Mouse (Mus musculus): ENCODE data around the gene Mccc2. TPM values are rescaled to one million over a fixed set of nuclear protein-coding genes. Genes with fewer than 3 reads are reported as not detected.

Gene Mccc2
- polyA plus RNA-seq, 1 experiment from 2014 or later, result 32.5 TPM

GRCm38 (mm10) chr13:99937741-99938140 is 77.7 kb downstream of the Mccc2 start:
- peak overlapping the region; percentile 35 for H3K27ac ChIP-seq
- no peaks in the 10 kb centered on the region for H3K9me3 ChIP-seq
- H3K4me2 ChIP-seq, result no peak overlapping the region
- no peak overlapping the region for H3K9ac ChIP-seq
- ATAC-seq (ENCODE audit: low FRiP score), result no peak
- H3K27me3 ChIP-seq, result no peaks in the 10 kb centered on the region
- H3K4me3 ChIP-seq, result no peak overlapping the region
- peaks cover 33% of the 10 kb centered on the region for H3K4me1 ChIP-seq (replicated peaks)
- no peaks in the 10 kb centered on the region; the same call in 1 of the 2 replicates for H3K36me3 ChIP-seq
- 32% methylated on average over 3 of the region's 3 CpGs for WGBS

GRCm38 (mm10) chr13:99932406-99932805 is 83.0 kb downstream of the Mccc2 start:
- Histone ChIP-seq H3K4me2 (no peak overlapping the region), H3K27ac (no peak overlapping the region), H3K9ac (no peak overlapping the region), H3K36me3 (no peaks in the 10 kb centered on the region), H3K4me1 (replicated peaks) (peaks cover 9% of the 10 kb centered on the region), H3K27me3 (no peaks in the 10 kb centered on the region), H3K9me3 (no peaks in the 10 kb centered on the region), H3K4me3 (no peak overlapping the region)
- 84% methylated on average over 1 of the region's 1 CpGs for WGBS
- ATAC-seq (ENCODE audit: low FRiP score), result no peak

- Histone ChIP-seq H3K36me3 (no peaks in the 10 kb centered on the region), H3K27me3 (no peaks in the 10 kb centered on the region), H3K9ac (no peak overlapping the region), H3K27ac (no peak overlapping the region), H3K4me2 (no peak overlapping the region), H3K4me1 (replicated peaks) (peaks cover 18% of the 10 kb centered on the region), H3K9me3 (no peaks in the 10 kb centered on the region), H3K4me3 (no peak overlapping the region)
- 67% methylated on average over 6 of the region's 6 CpGs for WGBS
- ATAC-seq (ENCODE audit: low FRiP score), result no peak
Measured at GRCm38 (mm10) chr13:99931502-99931901, 83.9 kb downstream of the Mccc2 start.

- no peak overlapping the region for H3K9ac ChIP-seq
- ATAC-seq (ENCODE audit: low FRiP score), result peak; percentile 69; the same call in 1 of the 2 replicates
- H3K27ac ChIP-seq, result no peak overlapping the region
- H3K4me1 ChIP-seq (replicated peaks), result peaks cover 29% of the 10 kb centered on the region
- no peaks in the 10 kb centered on the region for H3K9me3 ChIP-seq
- no peak overlapping the region for H3K4me2 ChIP-seq
- no peak overlapping the region for H3K4me3 ChIP-seq
- H3K27me3 ChIP-seq, result no peaks in the 10 kb centered on the region
- 21% methylated on average over 5 of the region's 5 CpGs for WGBS
- no peaks in the 10 kb centered on the region for H3K36me3 ChIP-seq
Measured at GRCm38 (mm10) chr13:99926249-99926648, 89.2 kb downstream of the Mccc2 start.

GRCm38 (mm10) chr13:99915632-99916031 is 99.8 kb downstream of the Mccc2 start:
- WGBS, result 79% methylated on average over 5 of the region's 5 CpGs
- no peak overlapping the region for H3K4me3 ChIP-seq

GRCm38 (mm10) chr13:99900965-99901364 is 114.5 kb downstream of the Mccc2 start, which contains the start of gene Cartpt:
Cartpt (minus strand) TSS chr13:99901091.
- H3K9me3 ChIP-seq, result no peaks in the 10 kb centered on the region
- peak within 1 kb of the TSS; percentile 64 for H3K9ac ChIP-seq
- no peaks in the 10 kb centered on the region for H3K36me3 ChIP-seq
- H3K4me1 ChIP-seq (replicated peaks), result peaks cover 17% of the 10 kb centered on the region
- peak within 1 kb of the TSS; percentile 71 for H3K4me2 ChIP-seq
- H3K27me3 ChIP-seq, result peaks cover 45% of the 10 kb centered on the region
- peak; percentile 32; the same call in 1 of the 2 replicates for ATAC-seq (ENCODE audit: low FRiP score)
- 37% methylated on average over 9 of the region's 9 CpGs for WGBS
- peak within 1 kb of the TSS; percentile 43 for H3K4me3 ChIP-seq
- no peak within 1 kb of the TSS for H3K27ac ChIP-seq

More at GRCm38 (mm10) chr13:99915632-99916031, 99.8 kb downstream of the Mccc2 start:
- H3K27ac ChIP-seq, result no peak overlapping the region
- no peaks in the 10 kb centered on the region for H3K9me3 ChIP-seq
- no peaks in the 10 kb centered on the region for H3K27me3 ChIP-seq
- no peak for ATAC-seq (ENCODE audit: low FRiP score)
- H3K9ac ChIP-seq, result no peak overlapping the region
- H3K36me3 ChIP-seq, result no peaks in the 10 kb centered on the region
- no peak overlapping the region for H3K4me2 ChIP-seq
- H3K4me1 ChIP-seq (replicated peaks), result no peaks in the 10 kb centered on the region

- Histone ChIP-seq H3K27me3 (peaks cover 45% of the 10 kb centered on the region), H3K4me2 (peak overlapping the region; percentile 71), H3K4me3 (peak overlapping the region; percentile 43), H3K36me3 (no peaks in the 10 kb centered on the region), H3K4me1 (replicated peaks) (peaks cover 17% of the 10 kb centered on the region), H3K27ac (no peak overlapping the region), H3K9me3 (no peaks in the 10 kb centered on the region), H3K9ac (peak overlapping the region; percentile 64)
- WGBS, result under 1% methylated on average over 29 of the region's 30 CpGs
- peak; percentile 71 for ATAC-seq (ENCODE audit: low FRiP score)
Measured at GRCm38 (mm10) chr13:99900557-99900892, 114.9 kb downstream of the Mccc2 start.

GRCm38 (mm10) chr13:99899670-99900556 is 115.5 kb downstream of the Mccc2 start:
- Histone ChIP-seq H3K4me2 (peak overlapping the region; percentile 71), H3K4me1 (replicated peaks) (peaks cover 17% of the 10 kb centered on the region), H3K9me3 (no peaks in the 10 kb centered on the region), H3K27ac (no peak overlapping the region), H3K27me3 (peaks cover 45% of the 10 kb centered on the region), H3K9ac (peak overlapping the region; percentile 64), H3K36me3 (no peaks in the 10 kb centered on the region), H3K4me3 (peak overlapping the region; percentile 43)
- ATAC-seq (ENCODE audit: low FRiP score), result no peak
- 5% methylated on average over 38 of the region's 38 CpGs for WGBS

GRCm38 (mm10) chr13:99898816-99899215 is 116.6 kb downstream of the Mccc2 start:
- no peaks in the 10 kb centered on the region for H3K36me3 ChIP-seq
- H3K4me2 ChIP-seq, result no peak overlapping the region
- H3K4me1 ChIP-seq (replicated peaks), result peaks cover 17% of the 10 kb centered on the region
- ATAC-seq (ENCODE audit: low FRiP score), result no peak
- no peaks in the 10 kb centered on the region for H3K9me3 ChIP-seq
- H3K4me3 ChIP-seq, result no peak overlapping the region
- no peak overlapping the region for H3K9ac ChIP-seq
- no peak overlapping the region for H3K27ac ChIP-seq
- 24% methylated on average over 14 of the region's 14 CpGs for WGBS
- peaks cover 45% of the 10 kb centered on the region for H3K27me3 ChIP-seq

Other genes with a start within 250 kb of the Mccc2 start
- gene Cartpt, start 114.5 kb downstream of the Mccc2 start, polyA plus RNA-seq (2015; fragmentation: Nextera tagmentation; extraction: Ambion mirVana), result 18.8 and 24.4 TPM in 2 replicates
- 22.5 and 27.0 TPM in 2 replicates for gene Bdp1, start 88.4 kb upstream of the Mccc2 start, polyA plus RNA-seq (2015; fragmentation: Nextera tagmentation; extraction: Ambion mirVana)
- 464 and 478 TPM in 2 replicates for gene Serf1, start 92.4 kb upstream of the Mccc2 start, polyA plus RNA-seq (2015; fragmentation: Nextera tagmentation; extraction: Ambion mirVana)
- gene Smn1, start 109.2 kb upstream of the Mccc2 start, polyA plus RNA-seq (2015; fragmentation: Nextera tagmentation; extraction: Ambion mirVana), result 47.1 and 51.6 TPM in 2 replicates
- gene Naip2, start 186.5 kb upstream of the Mccc2 start, polyA plus RNA-seq (2015; fragmentation: Nextera tagmentation; extraction: Ambion mirVana), result 0.22 and 0.26 TPM in 2 replicates
- gene Naip5, start 230.7 kb upstream of the Mccc2 start, polyA plus RNA-seq (2015; fragmentation: Nextera tagmentation; extraction: Ambion mirVana), result 0.16 and 0.17 TPM in 2 replicates